Mouse (Mus musculus) ZHBTc4 (cell line): Measurements from ENCODE around the gene Fahd2a.

Source experiments
- DNase-seq: peaks from one replicate; pipeline ENCODE4 v3.0.0-alpha.2; 2011; ENCODE audit warnings: low read depth, low spot score

The Fahd2a gene

GRCm38 (mm10) chr2:127433487-127434295, 10.7 kb downstream of the Fahd2a start:
- peak; percentile 40 for DNase-seq

GRCm38 (mm10) chr2:127430238-127430637, 14.1 kb downstream of the Fahd2a start:
- DNase-seq, result peak; percentile 60

- DNase-seq, result peak; percentile 93
Observed at GRCm38 (mm10) chr2:127424977-127425376, 19.4 kb downstream of the Fahd2a start, which contains the start of gene Gpat2. Gene Gpat2, plus strand, starts transcription at chr2:127425199.

GRCm38 (mm10) chr2:127418266-127418970, 25.9 kb downstream of the Fahd2a start:
- DNase-seq, result peak; percentile 20

- no peak for DNase-seq
Observed at GRCm38 (mm10) chr2:127416706-127417105, 27.7 kb downstream of the Fahd2a start.

GRCm38 (mm10) chr2:127415806-127416205, 28.6 kb downstream of the Fahd2a start:
- DNase-seq, result no peak

GRCm38 (mm10) chr2:127411126-127411525, 33.2 kb downstream of the Fahd2a start:
- DNase-seq, result no peak

- no peak for DNase-seq
Observed at GRCm38 (mm10) chr2:127398738-127399137, 45.6 kb downstream of the Fahd2a start.

GRCm38 (mm10) chr2:127394606-127395161, 49.7 kb downstream of the Fahd2a start:
- no peak for DNase-seq

GRCm38 (mm10) chr2:127391323-127391722, 53.0 kb downstream of the Fahd2a start:
- DNase-seq, result no peak

- DNase-seq, result no peak
Observed at GRCm38 (mm10) chr2:127390846-127391245, 53.5 kb downstream of the Fahd2a start.

- DNase-seq, result no peak
Observed at GRCm38 (mm10) chr2:127390352-127390751, 54.0 kb downstream of the Fahd2a start.

- no peak for DNase-seq
Observed at GRCm38 (mm10) chr2:127387521-127387920, 56.8 kb downstream of the Fahd2a start.
